Mouse (Mus musculus): ENCODE data around the gene Prickle3. TPM values are rescaled to one million over a fixed set of nuclear protein-coding genes. Genes with fewer than 3 reads are reported as not detected.
A peak's percentile ranks its signal among the peaks of the same experiment; 100 is the strongest.

The Prickle3 gene
- polyA plus RNA-seq, 2 experiments: 9.5 to 23.4 TPM

GRCm38 (mm10) chrX:7664791-7665190, 7.7 kb downstream of the Prickle3 start:
- Histone ChIP-seq H3K4me2 (replicated peaks; ENCODE audit: low read depth, low read length, severe bottlenecking) (no peak overlapping the region), H3K36me3 (ENCODE audit: control insufficient read depth, insufficient read depth, low read length) (peaks cover 14% of the 10 kb centered on the region), H3K27me3 (ENCODE audit: control insufficient read depth, insufficient read depth, low read length) (no peaks in the 10 kb centered on the region), H3K9me3 (ENCODE audit: control insufficient read depth, low read length) (no peaks in the 10 kb centered on the region), H3K4me1 (ENCODE audit: control insufficient read depth, insufficient read depth, low read length) (no peaks in the 10 kb centered on the region), H3K9ac (ENCODE audit: low read depth, low read length, severe bottlenecking) (no peak overlapping the region), H3K27ac (replicated peaks; ENCODE audit: low read depth, low read length) (no peak overlapping the region), H3K4me3 (replicated peaks; ENCODE audit: low read length) (no peak overlapping the region)
- no peak for TF ChIP-seq POLR2A (IDR thresholded peaks at IDR 0.05; ENCODE audit: borderline replicate concordance, extremely low read depth, insufficient read depth, insufficient read length)
- DNase-seq (ENCODE audit: low spot score): no peak
- ATAC-seq (ENCODE audit: low FRiP score, low read depth): no peak
- WGBS: 90% methylated on average over 11 of the region's 11 CpGs

GRCm38 (mm10) chrX:7665739-7666502, 8.9 kb downstream of the Prickle3 start:
- 76% methylated on average over 21 of the region's 21 CpGs for WGBS
- H3K9ac ChIP-seq (ENCODE audit: low read depth, low read length, severe bottlenecking): no peak overlapping the region

GRCm38 (mm10) chrX:7670390-7670881, 13.4 kb downstream of the Prickle3 start:
- Histone ChIP-seq H3K4me1 (ENCODE audit: control insufficient read depth, insufficient read depth, low read length) (peaks cover 9% of the 10 kb centered on the region; the same call in 1 of the 2 replicates), H3K27ac (replicated peaks; ENCODE audit: low read depth, low read length) (peak overlapping the region; percentile 63), H3K9me3 (ENCODE audit: control insufficient read depth, low read length) (no peaks in the 10 kb centered on the region), H3K27me3 (ENCODE audit: control insufficient read depth, insufficient read depth, low read length) (no peaks in the 10 kb centered on the region), H3K4me3 (replicated peaks; ENCODE audit: low read length) (peak overlapping the region; percentile 44), H3K9ac (ENCODE audit: low read depth, low read length, severe bottlenecking) (peak overlapping the region; percentile 56), H3K4me2 (replicated peaks; ENCODE audit: low read depth, low read length, severe bottlenecking) (peak overlapping the region; percentile 48), H3K36me3 (ENCODE audit: control insufficient read depth, insufficient read depth, low read length) (peaks cover 11% of the 10 kb centered on the region)
- 18% methylated on average over 11 of the region's 19 CpGs for WGBS
- peak; percentile 47 for DNase-seq (ENCODE audit: low spot score)
- ATAC-seq (ENCODE audit: low FRiP score, low read depth): peak; percentile 64; the same call in 1 of the 2 replicates
- no peak for TF ChIP-seq POLR2A (IDR thresholded peaks at IDR 0.05; ENCODE audit: borderline replicate concordance, extremely low read depth, insufficient read depth, insufficient read length)

More at GRCm38 (mm10) chrX:7665739-7666502, 8.9 kb downstream of the Prickle3 start:
- Histone ChIP-seq H3K9me3 (ENCODE audit: control insufficient read depth, low read length) (no peaks in the 10 kb centered on the region), H3K27me3 (ENCODE audit: control insufficient read depth, insufficient read depth, low read length) (no peaks in the 10 kb centered on the region), H3K27ac (replicated peaks; ENCODE audit: low read depth, low read length) (no peak overlapping the region), H3K4me2 (replicated peaks; ENCODE audit: low read depth, low read length, severe bottlenecking) (no peak overlapping the region), H3K4me1 (ENCODE audit: control insufficient read depth, insufficient read depth, low read length) (no peaks in the 10 kb centered on the region), H3K36me3 (ENCODE audit: control insufficient read depth, insufficient read depth, low read length) (peaks cover 14% of the 10 kb centered on the region), H3K4me3 (replicated peaks; ENCODE audit: low read length) (no peak overlapping the region)
- ATAC-seq (ENCODE audit: low FRiP score, low read depth): no peak
- TF ChIP-seq POLR2A (IDR thresholded peaks at IDR 0.05; ENCODE audit: borderline replicate concordance, extremely low read depth, insufficient read depth, insufficient read length): no peak
- DNase-seq (ENCODE audit: low spot score): no peak

GRCm38 (mm10) chrX:7670921-7671623, 14.0 kb downstream of the Prickle3 start, which contains the start of gene Plp2:
Plp2 (minus strand) TSS chrX:7671390.
- WGBS: 19% methylated on average over 27 of the region's 36 CpGs
- Histone ChIP-seq H3K27ac (replicated peaks; ENCODE audit: low read depth, low read length) (peak within 1 kb of the TSS; percentile 63), H3K36me3 (ENCODE audit: control insufficient read depth, insufficient read depth, low read length) (peaks cover 6% of the 10 kb centered on the region; the same call in 1 of the 2 replicates), H3K9ac (ENCODE audit: low read depth, low read length, severe bottlenecking) (peak within 1 kb of the TSS; percentile 56), H3K4me1 (ENCODE audit: control insufficient read depth, insufficient read depth, low read length) (peaks cover 9% of the 10 kb centered on the region; the same call in 1 of the 2 replicates), H3K9me3 (ENCODE audit: control insufficient read depth, low read length) (no peaks in the 10 kb centered on the region), H3K4me3 (replicated peaks; ENCODE audit: low read length) (peak within 1 kb of the TSS; percentile 44), H3K27me3 (ENCODE audit: control insufficient read depth, insufficient read depth, low read length) (no peaks in the 10 kb centered on the region), H3K4me2 (replicated peaks; ENCODE audit: low read depth, low read length, severe bottlenecking) (peak within 1 kb of the TSS; percentile 48)
- ATAC-seq (ENCODE audit: low FRiP score, low read depth) (peak; percentile 23; the same call in 1 of the 2 replicates), DNase-seq (ENCODE audit: low spot score) (no peak)
- TF ChIP-seq POLR2A (IDR thresholded peaks at IDR 0.05; ENCODE audit: borderline replicate concordance, extremely low read depth, insufficient read depth, insufficient read length): no peak

GRCm38 (mm10) chrX:7672739-7673138, 15.7 kb downstream of the Prickle3 start:
- no peak overlapping the region for H3K4me2 ChIP-seq (replicated peaks; ENCODE audit: low read depth, low read length, severe bottlenecking)
- no peak for DNase-seq (ENCODE audit: low spot score)
- no peak overlapping the region for H3K27ac ChIP-seq (replicated peaks; ENCODE audit: low read depth, low read length)
- peaks cover 9% of the 10 kb centered on the region; the same call in 1 of the 2 replicates for H3K4me1 ChIP-seq (ENCODE audit: control insufficient read depth, insufficient read depth, low read length)
- no peaks in the 10 kb centered on the region for H3K9me3 ChIP-seq (ENCODE audit: control insufficient read depth, low read length)
- H3K9ac ChIP-seq (ENCODE audit: low read depth, low read length, severe bottlenecking): no peak overlapping the region
- WGBS: 28% methylated on average over 6 of the region's 6 CpGs
- TF ChIP-seq POLR2A (IDR thresholded peaks at IDR 0.05; ENCODE audit: borderline replicate concordance, extremely low read depth, insufficient read depth, insufficient read length): no peak
- H3K36me3 ChIP-seq (ENCODE audit: control insufficient read depth, insufficient read depth, low read length): no peaks in the 10 kb centered on the region
- H3K27me3 ChIP-seq (ENCODE audit: control insufficient read depth, insufficient read depth, low read length): no peaks in the 10 kb centered on the region
- H3K4me3 ChIP-seq (replicated peaks; ENCODE audit: low read length): no peak overlapping the region
- no peak for ATAC-seq (ENCODE audit: low FRiP score, low read depth)
